ENCODE assay signal across 8 mouse cellular contexts in genomic region chr14:118180711-118181177, GRCm38 (mm10). TPM values are rescaled to one million over a fixed set of nuclear protein-coding genes. Genes with fewer than 3 reads are reported as not detected.
A peak's percentile ranks its signal among the peaks of the same experiment; 100 is the strongest.
DNase-seq lines count a peak whose midpoint lies in the region; ATAC-seq and TF ChIP-seq lines count a peak whose summit lies in the region.

No protein-coding gene starts in this region.

- no peaks in the 10 kb centered on the region for H3K36me3 ChIP-seq in C2C12 (ENCODE audit: control insufficient read depth, insufficient read depth)
- H3K36me3 ChIP-seq in embryonic facial prominence, embryonic 10.5 days (replicated peaks), result no peaks in the 10 kb centered on the region
- no peaks in the 10 kb centered on the region for H3K36me3 ChIP-seq in heart, embryonic 11.5 days (ENCODE audit: control insufficient read depth, insufficient read depth, low read length)
- no peaks in the 10 kb centered on the region for H3K36me3 ChIP-seq in kidney, embryonic 15.5 days
- no peaks in the 10 kb centered on the region for H3K36me3 ChIP-seq in liver, postnatal 0 days (replicated peaks; ENCODE audit: insufficient read depth, low read length)
- H3K36me3 ChIP-seq in neural tube, embryonic 12.5 days, result no peaks in the 10 kb centered on the region

- peak overlapping the region; percentile 82 for H3K4me2 ChIP-seq in heart, embryonic 11.5 days
- peak overlapping the region; percentile 87 for H3K4me2 ChIP-seq in kidney, embryonic 15.5 days
- peak overlapping the region; percentile 88 for H3K4me2 ChIP-seq in liver, postnatal 0 days (ENCODE audit: low read depth, low read length)
- peak overlapping the region; percentile 73 for H3K4me2 ChIP-seq in neural tube, embryonic 12.5 days (replicated peaks)

- no peaks in the 10 kb centered on the region for H3K9me3 ChIP-seq in embryonic facial prominence, embryonic 10.5 days
- no peaks in the 10 kb centered on the region for H3K9me3 ChIP-seq in heart, embryonic 11.5 days (replicated peaks; ENCODE audit: control insufficient read depth, low read length)
- H3K9me3 ChIP-seq in kidney, embryonic 15.5 days (replicated peaks), result no peaks in the 10 kb centered on the region
- no peaks in the 10 kb centered on the region for H3K9me3 ChIP-seq in liver, postnatal 0 days (ENCODE audit: low read length)
- no peaks in the 10 kb centered on the region for H3K9me3 ChIP-seq in neural tube, embryonic 12.5 days

- H3K79me2 ChIP-seq in C2C12 (ENCODE audit: control insufficient read depth, insufficient read depth), result no peaks in the 10 kb centered on the region

- H3K4me3 ChIP-seq in C2C12 (ENCODE audit: insufficient read depth, poor library complexity, severe bottlenecking), result peak overlapping the region; percentile 25
- peak overlapping the region; percentile 69 for H3K4me3 ChIP-seq in embryonic facial prominence, embryonic 10.5 days
- peak overlapping the region; percentile 61 for H3K4me3 ChIP-seq in heart, embryonic 11.5 days (ENCODE audit: low read depth, low read length)
- H3K4me3 ChIP-seq in kidney, embryonic 15.5 days (replicated peaks), result peak overlapping the region; percentile 61
- peak overlapping the region; percentile 54 for H3K4me3 ChIP-seq in liver, postnatal 0 days (ENCODE audit: low read depth, low read length)
- peak overlapping the region; percentile 46 for H3K4me3 ChIP-seq in neural tube, embryonic 12.5 days

- peak; percentile 34 for DNase-seq in R1 (ENCODE audit: low read depth, low spot score)
- peak; percentile 54 for DNase-seq in embryonic facial prominence, embryonic 10.5 days (ENCODE audit: low spot score)
- peak; percentile 26 for DNase-seq in liver, postnatal 0 days
- DNase-seq in spleen, adult 12 weeks (ENCODE audit: low spot score), result no peak

- TF ChIP-seq CTCF in C2C12 (IDR thresholded peaks at IDR 0.05; ENCODE audit: control insufficient read depth, insufficient read depth, insufficient read length), result no peak
- TF ChIP-seq CTCF in liver, postnatal 0 days (IDR thresholded peaks at IDR 0.05; ENCODE audit: low read depth), result no peak

- no peaks in the 10 kb centered on the region for H3K27me3 ChIP-seq in C2C12 (ENCODE audit: control insufficient read depth, insufficient read depth, insufficient read length)
- no peaks in the 10 kb centered on the region for H3K27me3 ChIP-seq in embryonic facial prominence, embryonic 10.5 days (replicated peaks; ENCODE audit: low read depth, poor library complexity, severe bottlenecking)
- no peaks in the 10 kb centered on the region for H3K27me3 ChIP-seq in heart, embryonic 11.5 days (ENCODE audit: control insufficient read depth, insufficient read depth, low read length)
- H3K27me3 ChIP-seq in kidney, embryonic 15.5 days, result no peaks in the 10 kb centered on the region
- no peaks in the 10 kb centered on the region for H3K27me3 ChIP-seq in liver, postnatal 0 days (ENCODE audit: insufficient read depth, low read length)
- no peaks in the 10 kb centered on the region for H3K27me3 ChIP-seq in neural tube, embryonic 12.5 days (replicated peaks)

- ATAC-seq in heart, embryonic 11.5 days (replicated peaks; ENCODE audit: insufficient number of reproducible peaks, low FRiP score, low TSS enrichment), result no peak
- ATAC-seq in kidney, embryonic 15.5 days (replicated peaks; ENCODE audit: low FRiP score), result peak; percentile 86
- ATAC-seq in liver, postnatal 0 days, result peak; percentile 53; the same call in 1 of the 2 replicates
- peak; percentile 85 for ATAC-seq in neural tube, embryonic 12.5 days (ENCODE audit: low FRiP score, low read depth)

- H3K27ac ChIP-seq in embryonic facial prominence, embryonic 10.5 days (replicated peaks), result peak overlapping the region; percentile 86
- H3K27ac ChIP-seq in heart, embryonic 11.5 days (ENCODE audit: low read depth, low read length), result peak overlapping the region; percentile 77
- peak overlapping the region; percentile 72 for H3K27ac ChIP-seq in kidney, embryonic 15.5 days
- H3K27ac ChIP-seq in liver, postnatal 0 days (ENCODE audit: low read depth), result no peak overlapping the region
- H3K27ac ChIP-seq in neural tube, embryonic 12.5 days, result no peak overlapping the region

- no peaks in the 10 kb centered on the region for H3K79me3 ChIP-seq in C2C12 (ENCODE audit: low read depth)

- H3K9ac ChIP-seq in heart, embryonic 11.5 days (ENCODE audit: low read depth, low read length), result peak overlapping the region; percentile 74; the same call in 1 of the 2 replicates
- peak overlapping the region; percentile 44; the same call in 1 of the 2 replicates for H3K9ac ChIP-seq in kidney, embryonic 15.5 days
- H3K9ac ChIP-seq in liver, postnatal 0 days (replicated peaks), result 0 out of 2 replicates have a peak overlapping the region, but pooled peaks have one; percentile 23
- peak overlapping the region; percentile 55; the same call in 1 of the 2 replicates for H3K9ac ChIP-seq in neural tube, embryonic 12.5 days

- TF ChIP-seq EP300 in liver, postnatal 0 days (IDR thresholded peaks at IDR 0.05; ENCODE audit: low read depth), result no peak

- H3ac ChIP-seq in C2C12 (ENCODE audit: control insufficient read depth, insufficient read length, low read depth), result no peak overlapping the region

- H3K4me1 ChIP-seq in embryonic facial prominence, embryonic 10.5 days, result peaks cover 6% of the 10 kb centered on the region; the same call in 1 of the 2 replicates
- no peaks in the 10 kb centered on the region for H3K4me1 ChIP-seq in heart, embryonic 11.5 days (ENCODE audit: control insufficient read depth, insufficient read depth, low read length)
- H3K4me1 ChIP-seq in kidney, embryonic 15.5 days, result peaks cover 7% of the 10 kb centered on the region
- H3K4me1 ChIP-seq in liver, postnatal 0 days (ENCODE audit: insufficient read depth), result 0 out of 2 replicates have a peak, but pooled peaks cover 7% of the 10 kb centered on the region
- H3K4me1 ChIP-seq in neural tube, embryonic 12.5 days, result no peaks in the 10 kb centered on the region

- 4% methylated on average over 10 of the region's 10 CpGs for WGBS in embryonic facial prominence, embryonic 10.5 days
- 5% methylated on average over 10 of the region's 10 CpGs for WGBS in heart, embryonic 11.5 days (ENCODE audit: insufficient replicate concordance)
- WGBS in kidney, embryonic 15.5 days, result 2% methylated on average over 10 of the region's 10 CpGs
- 10% methylated on average over 10 of the region's 10 CpGs for WGBS in liver, postnatal 0 days (ENCODE audit: insufficient replicate concordance)
- 2% methylated on average over 10 of the region's 10 CpGs for WGBS in neural tube, embryonic 12.5 days

TF ChIP-seq in C2C12, 6 proteins besides CTCF, POLR2A, EP300 and RAD21:
- TF ChIP-seq MYOG (IDR thresholded peaks at IDR 0.05; ENCODE audit: control insufficient read depth, extremely low read depth, insufficient read length) (no peak), USF1 (IDR thresholded peaks at IDR 0.05; ENCODE audit: low read depth) (no peak), FOSL1 (IDR thresholded peaks at IDR 0.05; ENCODE audit: insufficient read depth, low read length, poor library complexity, severe bottlenecking) (no peak), MYOD1 (IDR thresholded peaks at IDR 0.05; ENCODE audit: control insufficient read depth, insufficient read length, low read depth) (no peak), CEBPB (IDR thresholded peaks at IDR 0.05; ENCODE audit: low read depth) (no peak), MAX (IDR thresholded peaks at IDR 0.05) (no peak)

RNA-seq across cellular contexts. Expression of gene Gpr180, which starts 43.8 kb away (rescaled TPM):
- 24.4 TPM for polyA plus RNA-seq in C2C12 (2012; fragmentation: generic; extraction: Trizol)
- polyA plus RNA-seq in embryonic facial prominence, embryonic 10.5 days (2016; fragmentation: Nextera tagmentation; extraction: Ambion mirVana), result 40.9 and 44.6 TPM in 2 replicates
- 37.5 and 44.1 TPM in 2 replicates for polyA plus RNA-seq in heart, embryonic 11.5 days (2014; fragmentation: Nextera tagmentation; extraction: Ambion mirVana)
- 54.6 and 58.6 TPM in 2 replicates for polyA plus RNA-seq in kidney, embryonic 15.5 days (2015; fragmentation: Nextera tagmentation; extraction: Ambion mirVana)
- polyA plus RNA-seq in liver, postnatal 0 days (2015; fragmentation: Nextera tagmentation; extraction: Ambion mirVana), result 12.3 and 13.4 TPM in 2 replicates
- polyA plus RNA-seq in neural tube, embryonic 12.5 days (2016; fragmentation: Nextera tagmentation; extraction: Ambion mirVana), result 38.9 and 39.0 TPM in 2 replicates

RNA-seq across cellular contexts. Expression of gene Tgds, which starts 48.2 kb away (rescaled TPM):
- polyA plus RNA-seq in C2C12 (2012; fragmentation: generic; extraction: Trizol), result 13.7 TPM
- polyA plus RNA-seq in embryonic facial prominence, embryonic 10.5 days (2016; fragmentation: Nextera tagmentation; extraction: Ambion mirVana), result 32.3 and 32.8 TPM in 2 replicates
- polyA plus RNA-seq in heart, embryonic 11.5 days (2014; fragmentation: Nextera tagmentation; extraction: Ambion mirVana), result 35.9 and 37.8 TPM in 2 replicates
- 36.7 and 38.1 TPM in 2 replicates for polyA plus RNA-seq in kidney, embryonic 15.5 days (2015; fragmentation: Nextera tagmentation; extraction: Ambion mirVana)
- 15.5 and 16.0 TPM in 2 replicates for polyA plus RNA-seq in liver, postnatal 0 days (2015; fragmentation: Nextera tagmentation; extraction: Ambion mirVana)
- 26.3 and 27.8 TPM in 2 replicates for polyA plus RNA-seq in neural tube, embryonic 12.5 days (2016; fragmentation: Nextera tagmentation; extraction: Ambion mirVana)

RNA-seq across cellular contexts. Expression of gene Sox21, which starts 56.1 kb away (rescaled TPM):
- polyA plus RNA-seq in C2C12 (2012; fragmentation: generic; extraction: Trizol), result 0.01 TPM
- 2.5 and 3.2 TPM in 2 replicates for polyA plus RNA-seq in embryonic facial prominence, embryonic 10.5 days (2016; fragmentation: Nextera tagmentation; extraction: Ambion mirVana)
- polyA plus RNA-seq in heart, embryonic 11.5 days (2014; fragmentation: Nextera tagmentation; extraction: Ambion mirVana), result 0.06 TPM in 1 of 2 replicates, not detected in the other
- 0.08 TPM in 1 of 2 replicates, not detected in the other for polyA plus RNA-seq in kidney, embryonic 15.5 days (2015; fragmentation: Nextera tagmentation; extraction: Ambion mirVana)
- polyA plus RNA-seq in liver, postnatal 0 days (2015; fragmentation: Nextera tagmentation; extraction: Ambion mirVana), result not detected in 2 replicates
- 14.9 and 15.1 TPM in 2 replicates for polyA plus RNA-seq in neural tube, embryonic 12.5 days (2016; fragmentation: Nextera tagmentation; extraction: Ambion mirVana)

Comparison
In these comparisons a context has a peak if more than half of its experiments do, and no peak if none do; other contexts are left out.
1. H3K27ac ChIP-seq: peak in embryonic facial prominence, embryonic 10.5 days (single experiment), heart, embryonic 11.5 days (single experiment) and kidney, embryonic 15.5 days (single experiment); none in liver, postnatal 0 days (single experiment) and neural tube, embryonic 12.5 days (single experiment).
2. H3K9ac ChIP-seq: peak in every context shown above with its lines; median percentile 74 in heart, embryonic 11.5 days; 55 in neural tube, embryonic 12.5 days; 44 in kidney, embryonic 15.5 days; 23 in liver, postnatal 0 days.
3. Peak in every context shown above with its lines, with median percentiles within 50 percentile points of each other: H3K4me3 ChIP-seq and H3K4me2 ChIP-seq.